Mouse (Mus musculus): ENCODE measurements around the gene Cphx3. TPM values are rescaled to one million over a fixed set of nuclear protein-coding genes. Genes with fewer than 3 reads are reported as not detected.
"Not testable (repeated sequence)": the region's sequence is repeated elsewhere in the genome, so short reads cannot be mapped to it uniquely, and the experiment has no call there.

Cphx3 gene
- not detected in 2 replicates for polyA plus RNA-seq (2015; fragmentation: Nextera tagmentation; extraction: Ambion mirVana)

DNA sequence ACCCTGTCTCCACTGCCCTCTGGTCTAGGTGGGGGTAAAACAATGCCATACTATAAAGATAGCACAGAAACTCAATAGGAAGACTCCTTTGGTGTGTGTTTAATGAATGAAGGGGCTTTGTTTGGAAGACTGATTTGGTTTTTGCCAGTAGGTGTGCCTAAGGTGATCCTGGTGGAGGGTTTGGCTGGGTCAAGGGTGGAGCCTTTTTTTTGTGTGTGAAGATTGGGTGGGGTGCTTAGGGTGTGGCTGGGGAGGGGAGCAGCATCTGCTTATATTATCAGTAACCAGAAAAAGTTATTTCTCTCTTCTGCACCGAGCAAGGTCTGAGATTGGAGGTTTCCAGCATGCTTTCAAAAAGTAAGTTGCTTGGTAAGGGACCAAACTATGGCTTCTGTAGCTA lies at the start of gene Cphx3:
Cphx3 (plus strand) TSS at position 301 of the 400 bp plus-strand sequence.
- H3K4me2 ChIP-seq (ENCODE audit: low read length); H3K9ac ChIP-seq (ENCODE audit: low read depth, low read length); H3K4me3 ChIP-seq (ENCODE audit: low read length); H3K36me3 ChIP-seq (ENCODE audit: control insufficient read depth, insufficient read depth, low read length); H3K27me3 ChIP-seq (replicated peaks; ENCODE audit: control insufficient read depth, insufficient read depth, low read length); H3K27ac ChIP-seq (ENCODE audit: low read depth, low read length); ATAC-seq; H3K4me1 ChIP-seq (ENCODE audit: control insufficient read depth, insufficient read depth, low read depth, low read length); H3K9me3 ChIP-seq (ENCODE audit: control insufficient read depth, low read length): not testable (repeated sequence)
- no CpG with 5 or more reads among the region's 1 CpGs for WGBS

DNA sequence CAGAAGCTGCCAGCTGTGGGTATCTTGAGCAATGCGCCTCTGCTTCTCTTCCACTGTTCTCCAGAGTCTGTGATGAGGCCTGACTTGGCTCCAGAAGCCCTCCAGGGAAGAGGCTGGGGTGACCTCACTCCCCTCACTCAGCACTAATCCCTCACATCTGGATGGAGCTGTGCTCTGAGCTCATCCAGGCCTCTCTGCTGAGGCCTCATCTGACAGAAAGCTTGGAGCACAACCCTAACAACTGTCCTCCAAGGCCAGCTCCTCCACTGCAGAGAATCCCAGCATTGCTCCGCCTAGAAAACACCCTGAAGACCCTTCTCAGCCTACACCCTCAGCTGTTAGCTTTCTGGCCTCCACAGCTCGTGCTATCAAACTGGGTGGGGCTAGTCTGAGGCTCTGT lies 47.7 kb upstream of the Cphx3 start:
- H3K4me1 ChIP-seq (ENCODE audit: control insufficient read depth, insufficient read depth, low read depth, low read length); H3K4me2 ChIP-seq (ENCODE audit: low read length); ATAC-seq; H3K9me3 ChIP-seq (ENCODE audit: control insufficient read depth, low read length); H3K36me3 ChIP-seq (ENCODE audit: control insufficient read depth, insufficient read depth, low read length); H3K27me3 ChIP-seq (replicated peaks; ENCODE audit: control insufficient read depth, insufficient read depth, low read length); H3K9ac ChIP-seq (ENCODE audit: low read depth, low read length); H3K4me3 ChIP-seq (ENCODE audit: low read length); H3K27ac ChIP-seq (ENCODE audit: low read depth, low read length): not testable (repeated sequence)
- WGBS: no CpG with 5 or more reads among the region's 3 CpGs

DNA sequence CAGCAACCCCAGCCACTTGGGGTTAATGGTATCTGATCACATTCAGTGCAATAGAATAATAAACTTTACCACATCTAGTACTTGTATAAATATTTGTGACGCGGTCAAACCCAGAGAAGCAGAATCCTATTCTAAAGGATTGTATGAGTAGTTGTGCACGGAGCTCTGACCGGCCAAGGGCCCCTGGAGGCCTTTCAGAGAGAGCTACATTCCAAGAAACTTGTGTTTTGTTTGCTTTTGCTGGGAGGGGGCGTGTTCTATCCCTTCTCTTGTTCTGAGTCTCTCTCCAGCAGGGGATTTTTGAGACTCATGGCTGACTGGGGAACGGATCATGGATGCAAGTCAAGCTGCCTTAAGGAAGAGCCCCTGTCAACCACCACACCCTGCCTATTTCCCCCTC lies 46.7 kb upstream of the Cphx3 start:
- not testable (repeated sequence) for H3K27ac ChIP-seq (ENCODE audit: low read depth, low read length); H3K9me3 ChIP-seq (ENCODE audit: control insufficient read depth, low read length); H3K4me2 ChIP-seq (ENCODE audit: low read length); H3K4me1 ChIP-seq (ENCODE audit: control insufficient read depth, insufficient read depth, low read depth, low read length); H3K27me3 ChIP-seq (replicated peaks; ENCODE audit: control insufficient read depth, insufficient read depth, low read length); ATAC-seq; H3K9ac ChIP-seq (ENCODE audit: low read depth, low read length); H3K4me3 ChIP-seq (ENCODE audit: low read length); H3K36me3 ChIP-seq (ENCODE audit: control insufficient read depth, insufficient read depth, low read length)
- no CpG with 5 or more reads among the region's 6 CpGs for WGBS

DNA sequence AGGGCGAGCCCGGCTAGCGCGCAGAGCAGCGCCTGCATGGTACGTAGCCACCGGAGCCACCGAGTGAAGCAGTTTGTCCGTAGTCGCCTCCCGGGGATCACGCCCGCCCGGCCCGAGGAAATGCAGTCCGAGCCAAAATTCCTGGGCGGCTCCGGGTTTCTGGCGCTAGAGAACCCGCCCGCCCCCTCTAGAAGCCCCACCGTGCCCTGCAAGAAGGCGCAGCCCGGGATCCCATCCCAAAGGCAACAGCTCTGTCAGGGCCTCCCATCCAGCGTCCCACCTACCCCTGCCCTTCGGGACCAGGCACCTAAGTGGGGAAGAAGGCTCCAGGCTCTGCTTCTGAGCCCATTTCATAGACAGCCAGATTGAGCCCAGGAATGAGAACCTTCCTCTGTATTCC lies 39.5 kb upstream of the Cphx3 start, which contains the start of gene Gm9780:
Gm9780 (minus strand) TSS at position 101 of the 400 bp plus-strand sequence.
- WGBS: no CpG with 5 or more reads among the region's 26 CpGs
- not testable (repeated sequence) for H3K4me3 ChIP-seq (ENCODE audit: low read length); H3K9ac ChIP-seq (ENCODE audit: low read depth, low read length); H3K36me3 ChIP-seq (ENCODE audit: control insufficient read depth, insufficient read depth, low read length); H3K4me2 ChIP-seq (ENCODE audit: low read length); H3K4me1 ChIP-seq (ENCODE audit: control insufficient read depth, insufficient read depth, low read depth, low read length); ATAC-seq; H3K27ac ChIP-seq (ENCODE audit: low read depth, low read length); H3K9me3 ChIP-seq (ENCODE audit: control insufficient read depth, low read length); H3K27me3 ChIP-seq (replicated peaks; ENCODE audit: control insufficient read depth, insufficient read depth, low read length)

DNA sequence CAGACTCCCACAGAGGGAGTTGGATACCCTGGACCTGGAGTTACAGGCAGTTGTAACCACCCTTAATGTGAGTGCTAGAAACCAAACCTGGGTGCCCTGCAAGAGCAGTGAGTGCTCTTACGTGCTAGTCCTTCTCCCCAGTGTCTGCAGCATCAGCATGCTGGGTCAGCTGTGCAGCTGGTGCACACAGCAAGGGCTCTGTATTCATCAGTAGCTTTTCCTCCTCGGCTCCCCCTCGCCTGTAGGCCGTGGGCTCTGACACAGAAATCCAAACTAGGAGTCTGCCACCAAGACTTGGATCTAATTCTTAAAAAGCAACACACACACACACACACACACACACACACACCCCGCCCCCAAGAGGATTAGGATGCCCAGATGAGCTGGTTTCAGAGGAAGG lies 37.1 kb upstream of the Cphx3 start:
- not testable (repeated sequence) for H3K4me3 ChIP-seq (ENCODE audit: low read length); ATAC-seq; H3K4me1 ChIP-seq (ENCODE audit: control insufficient read depth, insufficient read depth, low read depth, low read length); H3K9me3 ChIP-seq (ENCODE audit: control insufficient read depth, low read length); H3K9ac ChIP-seq (ENCODE audit: low read depth, low read length); H3K4me2 ChIP-seq (ENCODE audit: low read length); H3K27me3 ChIP-seq (replicated peaks; ENCODE audit: control insufficient read depth, insufficient read depth, low read length); H3K36me3 ChIP-seq (ENCODE audit: control insufficient read depth, insufficient read depth, low read length); H3K27ac ChIP-seq (ENCODE audit: low read depth, low read length)
- no CpG with 5 or more reads among the region's 5 CpGs for WGBS

- not testable (repeated sequence) for H3K36me3 ChIP-seq (ENCODE audit: control insufficient read depth, insufficient read depth, low read length); ATAC-seq; H3K9ac ChIP-seq (ENCODE audit: low read depth, low read length); H3K27me3 ChIP-seq (replicated peaks; ENCODE audit: control insufficient read depth, insufficient read depth, low read length); H3K4me3 ChIP-seq (ENCODE audit: low read length); H3K27ac ChIP-seq (ENCODE audit: low read depth, low read length); H3K9me3 ChIP-seq (ENCODE audit: control insufficient read depth, low read length); H3K4me1 ChIP-seq (ENCODE audit: control insufficient read depth, insufficient read depth, low read depth, low read length); H3K4me2 ChIP-seq (ENCODE audit: low read length)
- WGBS: no CpG with 5 or more reads among the region's 8 CpGs
Observed at GRCm38 (mm10) chr14:26047026-26047425, 35.1 kb upstream of the Cphx3 start.

DNA sequence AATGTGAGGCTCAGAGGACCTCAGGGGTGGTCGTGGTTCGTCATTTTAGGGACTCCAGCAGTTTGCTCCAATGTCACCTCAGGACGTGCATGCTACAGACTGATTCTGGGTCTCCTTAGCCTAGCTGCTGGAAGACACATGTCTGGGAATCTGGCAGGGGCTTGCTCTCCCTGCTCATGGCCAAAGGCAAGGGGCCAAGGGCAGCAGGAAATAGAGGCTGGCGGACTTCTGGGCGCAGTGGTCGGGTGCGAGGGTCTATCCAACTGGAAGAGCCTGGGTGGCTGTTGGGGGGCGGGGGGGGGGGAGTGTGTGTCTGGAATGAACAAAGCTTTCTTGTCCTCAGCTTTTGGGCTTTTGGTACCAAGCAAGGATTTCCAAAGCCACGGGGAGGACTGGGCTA lies 33.3 kb upstream of the Cphx3 start:
- not testable (repeated sequence) for H3K27me3 ChIP-seq (replicated peaks; ENCODE audit: control insufficient read depth, insufficient read depth, low read length); H3K36me3 ChIP-seq (ENCODE audit: control insufficient read depth, insufficient read depth, low read length); H3K4me2 ChIP-seq (ENCODE audit: low read length); H3K27ac ChIP-seq (ENCODE audit: low read depth, low read length); H3K9ac ChIP-seq (ENCODE audit: low read depth, low read length); H3K4me1 ChIP-seq (ENCODE audit: control insufficient read depth, insufficient read depth, low read depth, low read length); H3K4me3 ChIP-seq (ENCODE audit: low read length); H3K9me3 ChIP-seq (ENCODE audit: control insufficient read depth, low read length)
- no CpG with 5 or more reads among the region's 9 CpGs for WGBS
- ATAC-seq: peak; percentile 42; the same call in 1 of the 2 replicates

DNA sequence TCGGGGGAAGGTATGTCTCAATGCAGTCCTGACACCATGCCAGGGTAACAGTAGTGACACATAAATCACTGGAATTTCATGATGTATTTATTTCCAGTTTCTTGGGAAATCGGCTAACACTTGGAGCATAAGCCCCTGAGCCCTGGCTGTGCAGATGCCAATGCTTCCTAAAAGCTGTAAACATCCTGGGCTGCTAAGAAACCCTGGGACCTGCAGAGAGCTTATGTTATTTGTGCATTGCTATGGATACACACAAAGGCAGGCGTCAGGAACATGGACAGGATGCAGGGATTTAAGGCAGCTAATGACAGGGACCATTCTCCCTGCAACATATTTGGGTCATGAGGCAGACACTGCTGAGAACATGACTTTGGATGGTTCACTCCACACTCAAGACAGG lies 23.9 kb upstream of the Cphx3 start:
- no CpG with 5 or more reads among the region's 3 CpGs for WGBS

GRCm38 (mm10) chr14:26059362-26059761 lies 22.7 kb upstream of the Cphx3 start:
- H3K4me1 ChIP-seq (ENCODE audit: control insufficient read depth, insufficient read depth, low read depth, low read length); H3K4me2 ChIP-seq (ENCODE audit: low read length); H3K9me3 ChIP-seq (ENCODE audit: control insufficient read depth, low read length); H3K27me3 ChIP-seq (replicated peaks; ENCODE audit: control insufficient read depth, insufficient read depth, low read length); H3K36me3 ChIP-seq (ENCODE audit: control insufficient read depth, insufficient read depth, low read length); H3K27ac ChIP-seq (ENCODE audit: low read depth, low read length); H3K4me3 ChIP-seq (ENCODE audit: low read length); ATAC-seq; H3K9ac ChIP-seq (ENCODE audit: low read depth, low read length): not testable (repeated sequence)
- no CpG with 5 or more reads among the region's 6 CpGs for WGBS

More for the DNA sequence above, 23.9 kb upstream of the Cphx3 start:
- ATAC-seq; H3K4me3 ChIP-seq (ENCODE audit: low read length); H3K27ac ChIP-seq (ENCODE audit: low read depth, low read length); H3K4me2 ChIP-seq (ENCODE audit: low read length); H3K9ac ChIP-seq (ENCODE audit: low read depth, low read length); H3K4me1 ChIP-seq (ENCODE audit: control insufficient read depth, insufficient read depth, low read depth, low read length); H3K36me3 ChIP-seq (ENCODE audit: control insufficient read depth, insufficient read depth, low read length); H3K9me3 ChIP-seq (ENCODE audit: control insufficient read depth, low read length); H3K27me3 ChIP-seq (replicated peaks; ENCODE audit: control insufficient read depth, insufficient read depth, low read length): not testable (repeated sequence)
